Mouse (Mus musculus) central nervous system, embryonic 14 days (tissue): Measurements from ENCODE around the gene Krt42. TPM values are rescaled to one million over a fixed set of nuclear protein-coding genes. Genes with fewer than 3 reads are reported as not detected.

Source experiments
- polyA plus RNA-seq: library from polyadenylated mRNA; depleted of rRNA; stranded (reverse); fragments of >200 nt; gene quantifications from 2 replicates; pipeline ENCODE4 v1.2.3, GENCODE M21; 2012; rRNA removed

The Krt42 gene
- not detected in 2 replicates for polyA plus RNA-seq

GRCm38 (mm10) chr11:100269821-100270332 is at the start of gene Krt42:
Krt42 (minus strand) TSS chr11:100269871.

GRCm38 (mm10) chr11:100260514-100261234 is 9.0 kb downstream of the Krt42 start, which contains the start of gene Krt17:
Krt17 (minus strand) TSS chr11:100261029.

GRCm38 (mm10) chr11:100248852-100249465 is 20.7 kb downstream of the Krt42 start, which contains the start of gene Krt16:
Krt16 (minus strand) TSS chr11:100248902.

Other genes with a start within 250 kb of the Krt42 start
- gene Krt33b, start 240.0 kb downstream of the Krt42 start, polyA plus RNA-seq: 0.16 TPM in 1 of 2 replicates, not detected in the other
- not detected in 2 replicates for gene Krt34, start 228.3 kb downstream of the Krt42 start, polyA plus RNA-seq
- not detected in 2 replicates for gene Krt31, start 219.3 kb downstream of the Krt42 start, polyA plus RNA-seq
- not detected in 2 replicates for gene Krt32, start 181.6 kb downstream of the Krt42 start, polyA plus RNA-seq
- not detected in 2 replicates for gene Krt35, start 173.6 kb downstream of the Krt42 start, polyA plus RNA-seq
- not detected in 2 replicates for gene Krt36, start 164.2 kb downstream of the Krt42 start, polyA plus RNA-seq
- 0.11 TPM in 1 of 2 replicates, not detected in the other for gene Krt13, start 148.3 kb downstream of the Krt42 start, polyA plus RNA-seq
- 2.6 and 33.5 TPM in 2 replicates for gene Krt15, start 133.9 kb downstream of the Krt42 start, polyA plus RNA-seq
- gene Krt19, start 121.2 kb downstream of the Krt42 start, polyA plus RNA-seq: 1.3 and 12.8 TPM in 2 replicates
- 0.06 and 0.10 TPM in 2 replicates for gene Krt9, start 76.6 kb downstream of the Krt42 start, polyA plus RNA-seq
- 4.5 and 41.4 TPM in 2 replicates for gene Krt14, start 62.3 kb downstream of the Krt42 start, polyA plus RNA-seq
- gene Krt16, start 21.0 kb downstream of the Krt42 start, polyA plus RNA-seq: not detected in 2 replicates
- 0.59 and 8.2 TPM in 2 replicates for gene Krt17, start 8.8 kb downstream of the Krt42 start, polyA plus RNA-seq
- 320 and 367 TPM in 2 replicates for gene Eif1, start 50.0 kb upstream of the Krt42 start, polyA plus RNA-seq
- 0.26 and 0.29 TPM in 2 replicates for gene Gast, start 64.5 kb upstream of the Krt42 start, polyA plus RNA-seq
- gene Hap1, start 86.3 kb upstream of the Krt42 start, polyA plus RNA-seq: 183 and 184 TPM in 2 replicates
- gene Jup, start 127.9 kb upstream of the Krt42 start, polyA plus RNA-seq: 57.1 and 75.3 TPM in 2 replicates
- gene P3h4, start 145.0 kb upstream of the Krt42 start, polyA plus RNA-seq: 18.9 and 36.6 TPM in 2 replicates
- 29.8 and 75.3 TPM in 2 replicates for gene Fkbp10, start 145.8 kb upstream of the Krt42 start, polyA plus RNA-seq
- 113 and 117 TPM in 2 replicates for gene Nt5c3b, start 171.9 kb upstream of the Krt42 start, polyA plus RNA-seq
- gene Klhl10, start 172.0 kb upstream of the Krt42 start, polyA plus RNA-seq: 1.5 TPM in 2 replicates
- 7.5 and 8.1 TPM in 2 replicates for gene Klhl11, start 202.9 kb upstream of the Krt42 start, polyA plus RNA-seq